Mouse (Mus musculus): ENCODE data around the gene Kif16b.

The Kif16b gene

DNA sequence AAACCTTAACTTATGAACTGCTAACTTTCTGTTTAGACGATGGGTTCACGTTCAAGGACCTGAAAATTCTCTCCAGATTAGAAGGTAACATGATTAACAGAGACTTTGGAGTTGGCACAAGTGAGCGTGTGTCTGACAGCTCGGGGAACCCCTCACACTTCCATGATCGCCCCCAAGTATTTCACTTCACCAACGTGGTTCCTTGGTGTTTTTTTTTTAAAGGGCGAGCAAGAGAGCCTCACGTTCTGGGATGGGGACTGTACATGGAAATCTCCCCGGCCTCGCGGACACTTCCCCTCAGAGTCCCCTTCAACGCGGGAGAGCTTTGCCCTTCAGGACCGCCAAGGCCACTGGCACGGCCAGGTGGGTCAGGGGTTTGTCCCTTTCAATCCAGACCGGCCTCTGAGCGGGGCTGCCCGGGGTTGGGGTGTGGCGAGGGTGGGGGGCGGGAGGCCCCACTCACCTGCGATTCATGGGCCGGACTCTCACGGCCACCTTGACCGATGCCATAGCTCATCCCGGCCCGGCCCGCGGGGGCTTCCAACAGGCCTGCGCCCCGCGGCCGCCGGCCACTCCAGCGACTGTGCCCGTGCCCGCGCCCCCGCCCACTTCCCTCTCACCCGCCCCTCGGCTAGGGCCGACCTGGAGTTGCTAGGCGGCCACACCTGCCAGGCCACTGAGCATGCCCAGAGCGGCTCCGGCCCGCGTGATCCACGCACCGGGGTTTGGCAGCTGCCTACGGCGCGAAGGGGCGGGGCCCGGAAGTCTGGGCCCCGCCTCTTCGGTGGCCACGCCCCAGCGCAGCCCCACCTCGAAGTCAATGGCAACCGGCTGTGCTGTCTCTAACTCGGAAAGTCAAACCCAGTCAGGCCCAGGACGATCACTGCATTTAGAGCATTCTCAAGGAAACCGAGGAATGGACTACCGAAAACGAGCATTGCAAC, at the start of gene Kif16b:
Kif16b (minus strand) TSS at position 670 of the 944 bp plus-strand sequence.
- peak; percentile 92 for DNase-seq (ENCODE audit: low spot score)

DNA sequence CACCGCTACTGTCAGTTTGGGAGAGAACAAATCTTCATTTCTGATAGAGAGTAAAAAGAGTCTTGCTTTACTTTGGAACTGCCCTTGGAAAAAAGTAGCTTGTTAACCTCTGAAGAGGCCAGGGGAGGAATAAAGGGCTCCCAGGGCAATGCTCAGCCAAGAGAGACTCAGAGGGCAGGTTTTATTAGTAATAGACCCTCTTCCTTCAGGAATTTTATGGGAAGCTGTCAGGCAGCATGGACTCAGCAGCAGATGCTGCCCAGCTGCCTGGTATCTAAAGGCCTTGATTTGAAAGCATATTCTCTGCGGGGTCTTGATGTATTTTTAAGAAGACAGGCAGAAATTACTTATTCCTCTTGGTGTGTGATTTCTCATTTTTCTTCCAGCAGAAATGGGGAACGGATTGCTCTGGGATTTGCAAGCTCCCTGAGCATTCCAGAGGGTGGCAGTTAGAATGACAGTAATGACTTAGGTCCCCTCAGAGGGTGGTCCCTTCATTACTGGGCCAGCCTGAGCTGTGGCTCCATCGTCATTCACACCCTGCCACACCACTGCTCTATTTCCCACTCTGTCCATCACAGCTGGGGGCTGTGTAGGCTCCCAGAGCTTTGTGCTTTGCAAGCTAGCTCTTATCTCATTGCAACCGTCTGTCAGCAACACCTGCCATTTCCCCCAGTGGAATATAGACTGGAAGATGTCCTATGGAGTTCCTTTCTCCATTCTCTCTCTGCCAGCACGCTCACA, 39.7 kb upstream of the Kif16b start:
- DNase-seq (ENCODE audit: low spot score) = peak; percentile 3

DNA sequence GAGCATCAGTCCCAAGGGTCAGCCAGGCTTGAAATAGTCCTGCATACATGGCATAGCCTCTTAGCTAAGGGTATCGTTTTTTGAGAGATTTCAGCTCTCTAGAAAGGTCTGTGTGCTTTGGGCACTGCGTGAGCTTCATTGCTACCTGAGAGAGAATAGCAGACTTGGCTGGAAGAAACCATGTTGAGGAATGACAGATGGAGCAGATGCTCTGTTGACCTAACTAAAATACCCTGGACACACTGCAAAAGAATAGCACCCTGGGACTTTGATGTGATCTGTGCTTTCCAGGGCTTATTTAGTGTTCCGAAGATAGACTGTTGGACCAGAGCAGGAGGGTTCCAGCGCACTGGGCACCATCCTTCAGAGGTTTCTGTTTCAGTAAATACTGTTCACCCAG, 29.1 kb upstream of the Kif16b start:
- DNase-seq (ENCODE audit: low spot score) = no peak

DNA sequence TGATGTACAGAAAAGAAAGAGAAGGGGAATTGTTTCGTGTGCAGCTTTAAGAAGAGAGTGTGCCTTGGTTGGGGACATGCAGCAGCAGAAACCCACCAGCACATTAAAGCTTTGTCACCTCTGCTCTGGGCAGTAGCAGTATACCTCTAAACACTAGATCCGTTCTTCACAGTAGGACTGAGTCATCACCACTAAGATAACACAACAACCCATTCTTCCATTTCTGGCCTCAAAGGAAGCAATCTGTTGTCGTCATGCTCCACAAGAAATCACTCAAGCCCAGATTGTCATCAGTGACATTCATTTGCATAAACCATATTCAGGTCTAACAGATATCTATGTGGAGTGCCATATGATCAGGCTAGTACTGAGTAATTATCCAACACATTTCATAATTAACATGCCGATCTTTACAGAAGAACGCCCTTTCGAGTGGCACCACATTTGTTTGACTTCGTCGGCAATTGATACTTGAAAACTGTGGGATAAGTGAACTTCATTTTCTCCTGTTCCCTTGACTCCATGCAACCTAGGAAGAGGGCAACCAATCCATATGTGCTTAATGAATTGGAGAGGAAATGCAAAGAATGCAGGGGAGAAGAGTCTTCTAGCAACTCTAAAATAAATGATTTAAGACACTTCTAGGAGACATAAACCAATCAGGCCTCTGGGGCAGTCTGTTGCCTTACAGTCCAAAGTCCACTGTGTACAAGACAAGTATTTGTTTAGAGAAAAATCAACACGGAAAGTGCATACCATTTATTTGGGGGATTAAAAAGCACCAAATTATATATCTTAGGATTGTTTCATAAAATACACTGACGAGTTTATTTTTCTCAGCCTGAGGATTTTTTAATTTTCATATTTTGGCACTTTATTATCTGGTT, 28.1 kb upstream of the Kif16b start:
- DNase-seq (ENCODE audit: low spot score) = no peak

DNA sequence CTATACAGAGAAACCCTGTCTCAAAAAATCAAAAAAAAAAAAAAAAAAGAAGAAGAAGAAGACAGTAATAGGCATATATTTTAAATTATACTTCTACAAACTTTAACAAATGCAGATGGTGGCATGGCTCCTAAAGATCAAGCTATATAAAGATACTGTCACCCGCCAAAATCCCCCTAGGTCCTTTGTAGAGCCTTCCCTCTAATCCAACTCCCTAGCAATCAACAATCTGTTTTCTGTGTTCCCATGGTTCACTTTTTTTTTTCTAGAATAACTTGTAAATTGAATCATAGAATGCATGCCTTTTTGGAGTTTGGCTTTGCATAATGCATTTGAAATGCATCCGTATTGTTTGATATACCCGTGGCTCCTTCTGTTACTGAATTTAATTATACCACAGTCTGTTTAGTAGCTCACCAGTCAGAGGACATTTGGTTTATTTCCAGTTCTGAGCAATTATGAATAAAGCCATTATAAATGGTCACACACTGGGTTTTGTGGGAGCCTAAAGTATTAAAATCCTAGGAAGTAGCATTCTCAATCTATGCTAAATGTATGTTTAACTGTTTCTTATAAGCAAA, 9.6 kb upstream of the Kif16b start:
- no peak for DNase-seq (ENCODE audit: low spot score)

DNA sequence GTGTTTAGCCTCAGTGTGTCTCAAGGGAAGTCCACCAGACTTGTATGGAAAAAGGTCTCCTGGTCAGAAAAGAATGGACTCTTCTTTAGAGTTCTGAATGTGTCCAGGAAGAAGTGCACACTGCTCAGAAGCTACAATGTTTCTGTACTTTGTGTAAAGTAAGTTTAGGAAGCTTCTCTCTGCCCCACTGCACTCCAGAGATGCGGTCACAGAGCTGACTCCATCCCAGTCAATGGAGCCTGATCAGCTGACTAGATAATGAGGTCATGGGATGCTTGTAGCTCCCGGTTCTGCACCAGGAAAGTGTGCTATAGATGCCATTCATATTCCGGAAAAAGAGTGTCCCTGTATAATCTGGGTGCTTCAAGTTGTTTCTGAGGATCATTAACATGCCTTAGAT, 7.9 kb upstream of the Kif16b start:
- no peak for DNase-seq (ENCODE audit: low spot score)

DNA sequence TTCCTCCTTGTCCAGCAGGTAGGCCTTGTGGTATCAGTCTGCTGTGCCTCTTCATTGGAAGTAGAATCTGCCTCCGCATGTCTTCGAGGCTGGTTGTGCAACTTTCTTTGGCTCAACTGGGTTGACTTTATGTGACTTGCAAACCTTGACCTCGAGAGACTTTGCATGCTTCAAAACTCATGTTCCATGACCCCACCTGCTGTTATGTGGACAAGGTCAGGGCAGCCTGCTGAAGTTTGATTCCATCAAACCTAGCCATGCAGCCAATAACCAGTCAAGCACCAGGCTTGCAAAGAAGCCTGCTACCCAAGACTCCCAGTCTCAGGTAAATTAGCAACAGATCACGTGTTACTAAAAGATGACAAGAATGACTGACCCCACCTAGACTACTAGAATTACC, 5.7 kb upstream of the Kif16b start:
- no peak for DNase-seq (ENCODE audit: low spot score)

DNA sequence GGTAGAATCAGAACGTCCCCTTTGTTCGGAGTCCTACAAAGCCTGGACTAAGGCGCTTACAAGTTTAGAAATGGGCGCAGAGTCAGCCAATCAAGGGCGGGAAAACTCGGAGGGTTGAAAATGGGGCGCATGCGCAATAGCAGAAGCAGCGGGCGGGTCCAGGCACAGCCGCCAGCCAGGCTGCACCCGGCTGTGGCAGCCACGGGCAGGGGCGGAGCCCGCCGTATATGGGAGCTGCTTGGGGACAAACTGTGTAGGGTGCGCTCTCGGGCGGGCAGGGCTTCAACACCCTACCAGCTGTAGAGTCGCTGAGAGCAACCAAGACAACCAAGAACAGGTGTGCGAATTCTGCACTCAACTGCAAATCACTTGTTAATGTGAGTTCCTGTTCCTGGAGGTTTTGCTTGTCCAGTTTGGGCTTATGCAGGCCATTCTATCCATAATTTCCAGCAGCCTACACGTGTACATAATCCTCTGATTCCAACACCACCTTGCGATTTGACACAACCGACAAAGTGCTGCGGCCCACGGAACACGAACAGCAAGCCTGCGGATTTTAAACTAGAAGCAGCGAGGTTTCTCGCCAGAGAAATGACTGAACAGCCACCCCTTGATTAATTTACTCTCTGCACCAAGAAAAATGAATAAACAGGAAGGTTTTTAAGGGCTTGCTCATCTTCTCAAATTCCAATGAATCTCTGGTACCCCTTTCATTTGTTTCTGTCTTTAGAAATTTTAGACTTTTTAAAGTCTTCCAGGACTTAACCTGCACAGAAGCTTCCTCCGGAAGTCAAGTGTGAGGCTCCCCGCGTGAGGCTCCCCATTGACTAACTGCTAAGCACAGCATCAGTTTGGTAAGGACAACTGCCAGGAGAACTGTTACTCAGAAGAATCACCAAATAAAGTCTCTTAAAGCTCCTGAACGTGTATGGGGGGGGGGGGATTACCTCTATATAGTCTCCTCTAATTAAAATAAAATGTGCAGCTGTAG, 1.9 kb upstream of the Kif16b start:
- peak; percentile 96 for DNase-seq (ENCODE audit: low spot score)

DNA sequence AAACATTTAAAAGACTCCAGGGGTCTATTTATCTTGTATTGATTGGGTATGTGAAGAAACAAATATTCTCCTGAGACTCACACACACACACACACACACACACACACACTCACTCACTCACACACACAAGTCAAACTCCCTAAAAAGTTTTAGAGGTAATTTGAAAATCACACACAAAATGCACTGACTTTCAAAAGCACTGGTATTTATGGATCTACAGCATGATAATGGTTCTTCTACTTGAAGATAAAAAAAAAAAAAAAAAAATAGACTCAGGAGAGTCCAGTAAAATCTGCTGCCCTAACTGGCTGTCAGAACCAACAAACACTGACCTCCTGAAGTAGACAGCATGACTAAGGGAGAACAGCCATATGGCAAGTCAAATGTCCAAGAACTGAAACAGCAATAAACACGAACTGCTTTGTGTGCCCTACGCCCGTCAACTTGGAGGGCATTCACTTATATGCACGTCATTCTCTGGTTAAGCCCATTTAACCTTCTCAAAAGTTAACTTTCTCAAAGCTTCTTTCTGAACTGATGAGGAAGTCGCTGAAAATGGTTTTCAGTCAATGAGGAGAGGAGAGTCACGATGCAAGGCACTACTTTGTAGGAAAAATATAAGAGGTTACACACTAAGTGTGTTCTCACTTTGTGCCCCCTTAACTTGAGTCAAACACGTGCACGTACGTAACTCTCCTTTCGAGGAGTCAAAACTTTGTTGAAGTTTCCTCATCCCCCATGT, 1.0 kb downstream of the Kif16b start:
- DNase-seq (ENCODE audit: low spot score) = no peak

DNA sequence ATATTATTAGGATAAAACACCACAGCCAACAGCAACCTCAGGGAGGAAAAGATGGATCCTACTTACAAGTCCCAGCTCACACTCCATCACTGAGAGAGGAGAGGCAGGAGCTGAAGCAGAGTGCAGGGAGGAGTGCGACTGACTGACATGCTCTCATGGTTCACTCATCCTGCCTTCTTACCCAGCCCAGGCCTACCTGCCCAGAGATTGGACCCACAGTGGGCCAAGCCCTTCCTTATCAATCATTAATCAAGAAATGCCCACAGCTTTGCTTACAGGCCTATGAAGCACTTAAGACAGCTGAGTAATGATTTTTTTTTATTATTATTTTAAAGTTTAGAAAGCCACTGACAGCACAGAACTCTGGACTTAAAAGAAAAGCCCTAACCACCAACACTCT, 7.6 kb downstream of the Kif16b start:
- no peak for DNase-seq (ENCODE audit: low spot score)

DNA sequence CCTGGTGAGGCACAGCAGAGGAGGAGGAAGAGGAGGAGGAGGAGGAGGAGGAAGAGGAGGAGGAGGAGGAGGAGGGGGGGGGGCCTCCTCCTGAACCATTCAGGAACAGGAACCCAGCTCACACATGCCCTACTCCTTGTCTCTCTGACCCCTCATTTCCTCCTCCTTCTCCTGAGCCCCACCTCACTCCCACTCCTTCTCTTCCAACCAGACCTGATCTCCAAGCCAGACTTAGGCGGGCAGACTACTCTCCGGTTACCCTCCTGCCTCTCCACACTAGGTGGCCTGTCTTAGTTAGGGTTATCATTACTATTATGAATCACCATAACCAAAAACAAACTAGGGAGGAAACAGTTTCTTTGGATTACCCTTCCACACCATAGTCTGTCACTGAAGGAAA, 10.0 kb downstream of the Kif16b start:
- DNase-seq (ENCODE audit: low spot score) = no peak

DNA sequence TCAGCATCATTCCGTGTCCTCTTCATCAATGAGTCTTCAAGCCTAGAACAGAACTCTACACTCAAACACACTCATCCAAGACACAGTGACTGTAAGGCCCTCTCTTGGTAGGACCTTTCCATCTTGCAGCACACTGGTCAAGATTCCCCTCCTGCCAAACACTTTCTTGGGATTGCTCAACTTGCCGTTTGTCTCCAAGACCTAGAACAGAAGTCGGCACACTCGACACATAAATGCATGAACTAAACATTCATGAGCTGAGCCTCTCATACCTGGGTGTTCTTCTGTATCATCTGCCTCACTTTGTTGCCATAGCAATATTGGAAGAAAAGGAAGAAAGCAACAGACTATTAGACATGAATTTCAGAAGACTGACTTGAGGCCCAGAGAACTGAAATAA, 16.9 kb downstream of the Kif16b start:
- DNase-seq (ENCODE audit: low spot score) = no peak

DNA sequence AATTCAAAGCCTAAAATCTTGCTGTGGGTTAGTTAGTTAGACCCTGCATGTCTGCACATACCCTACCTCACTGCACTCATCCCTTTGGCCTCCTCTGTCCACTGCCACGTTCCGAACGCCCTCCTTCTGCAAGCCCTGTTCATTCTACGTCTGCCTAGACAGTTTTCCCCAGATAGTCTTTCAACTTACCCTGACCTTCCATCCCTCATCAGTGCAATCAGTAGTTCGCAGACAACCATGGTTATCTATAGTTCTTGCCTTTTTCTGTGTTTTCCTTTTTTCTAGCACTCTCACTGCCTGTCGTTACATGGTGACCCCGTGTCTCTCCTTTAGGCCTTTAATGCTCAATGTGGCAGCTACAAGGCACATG, 17.7 kb downstream of the Kif16b start:
- no peak for DNase-seq (ENCODE audit: low spot score)

DNA sequence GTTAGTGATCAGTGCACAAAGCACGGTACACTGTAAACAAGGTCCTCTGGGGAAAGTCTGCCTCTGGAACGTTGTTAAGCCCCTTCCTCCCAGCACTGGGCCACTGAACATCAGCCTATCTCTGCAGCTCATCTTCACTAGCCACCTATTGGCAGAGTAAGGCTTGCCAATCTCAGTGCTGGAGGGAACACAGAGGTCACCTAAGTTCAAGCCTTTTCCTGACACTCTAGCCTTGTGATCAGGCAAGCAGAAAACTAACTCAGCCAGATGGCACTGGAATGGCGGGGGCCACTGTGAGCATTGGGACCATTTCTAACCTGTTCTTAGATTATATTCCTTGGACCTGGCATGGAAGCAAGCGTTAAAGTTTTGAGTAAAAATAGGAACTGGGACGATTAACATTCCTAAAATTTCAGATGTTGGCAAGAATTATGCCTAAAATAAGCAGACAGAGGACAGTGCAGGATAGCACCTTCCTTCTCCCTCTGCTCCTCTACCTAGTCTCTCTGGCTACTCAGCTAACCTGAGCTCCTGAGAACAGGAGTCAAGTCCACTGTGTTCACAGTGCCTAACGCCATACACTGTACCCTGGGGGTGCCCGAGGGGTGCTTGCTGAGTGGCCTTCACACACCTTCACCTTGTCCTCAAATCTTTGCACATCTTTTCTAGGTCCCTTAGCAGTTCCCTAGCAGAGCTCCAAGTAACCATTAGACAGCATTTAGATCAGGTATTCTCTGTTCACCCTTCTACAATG, 18.3 kb downstream of the Kif16b start:
- no peak for DNase-seq (ENCODE audit: low spot score)

DNA sequence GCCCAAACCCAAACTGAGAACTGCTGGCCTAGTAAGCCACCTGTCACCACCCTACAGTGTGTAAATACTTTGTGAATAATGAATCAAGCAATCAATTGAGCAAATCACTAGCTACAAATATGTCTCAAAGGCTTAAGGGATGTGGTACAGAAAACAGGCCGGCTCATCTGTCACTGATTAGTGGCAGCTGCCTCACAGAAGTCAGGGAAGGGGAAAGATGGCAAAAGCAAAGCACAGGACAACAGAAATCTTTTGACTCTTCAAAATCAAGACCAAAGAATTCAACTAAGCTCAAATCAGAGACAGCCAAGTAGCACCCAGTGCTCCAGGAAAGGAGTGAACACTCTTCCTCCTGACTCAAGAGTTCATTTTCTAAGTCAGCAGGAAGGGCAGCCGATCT, 18.9 kb downstream of the Kif16b start:
- no peak for DNase-seq (ENCODE audit: low spot score)

DNA sequence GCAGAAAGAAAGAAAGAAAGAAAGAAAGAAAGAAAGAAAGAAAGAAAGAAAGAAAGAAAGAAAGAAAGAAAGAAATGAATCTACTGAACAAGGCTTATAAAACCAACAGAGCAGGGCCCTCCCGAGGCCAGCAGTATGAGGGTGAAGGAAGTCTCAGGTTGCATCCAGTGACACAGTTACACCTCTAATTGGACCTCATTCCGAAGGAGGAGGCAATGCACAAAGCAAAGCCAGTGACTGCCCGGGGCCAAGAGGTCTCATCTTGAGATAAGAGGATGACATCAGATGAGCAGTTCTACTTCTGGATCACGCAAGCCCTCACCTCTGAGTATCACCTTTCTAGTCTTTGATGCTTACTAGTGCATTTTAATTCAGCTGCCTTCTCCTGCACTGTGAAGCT, 20.2 kb downstream of the Kif16b start:
- DNase-seq (ENCODE audit: low spot score) = peak; percentile 28

DNA sequence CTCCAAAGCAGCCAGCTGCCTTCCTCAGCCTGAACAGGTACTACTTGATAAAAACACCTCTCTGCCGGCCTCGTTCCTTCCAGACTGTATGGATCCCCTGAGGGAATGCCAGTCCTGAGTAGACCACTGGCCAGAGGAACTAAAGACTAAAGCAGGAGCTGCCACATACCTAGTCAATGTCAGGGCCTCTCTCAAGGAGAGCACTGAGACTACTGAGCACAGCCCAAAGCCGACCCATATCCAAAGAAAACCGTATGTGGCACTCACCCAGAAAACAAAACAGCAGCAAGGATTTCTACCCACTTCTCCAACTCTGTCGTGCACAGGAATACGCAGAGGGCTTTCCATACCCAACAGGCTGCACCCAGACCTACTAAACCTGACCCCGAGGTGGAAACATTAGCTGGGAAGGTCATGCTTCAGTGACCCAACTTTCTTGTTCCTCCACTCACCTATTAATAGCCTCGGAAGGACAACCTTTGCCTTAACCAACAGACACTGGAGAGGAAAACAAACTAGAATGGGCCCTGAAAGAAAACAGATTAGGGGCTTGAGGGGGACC, 22.0 kb downstream of the Kif16b start:
- no peak for DNase-seq (ENCODE audit: low spot score)

DNA sequence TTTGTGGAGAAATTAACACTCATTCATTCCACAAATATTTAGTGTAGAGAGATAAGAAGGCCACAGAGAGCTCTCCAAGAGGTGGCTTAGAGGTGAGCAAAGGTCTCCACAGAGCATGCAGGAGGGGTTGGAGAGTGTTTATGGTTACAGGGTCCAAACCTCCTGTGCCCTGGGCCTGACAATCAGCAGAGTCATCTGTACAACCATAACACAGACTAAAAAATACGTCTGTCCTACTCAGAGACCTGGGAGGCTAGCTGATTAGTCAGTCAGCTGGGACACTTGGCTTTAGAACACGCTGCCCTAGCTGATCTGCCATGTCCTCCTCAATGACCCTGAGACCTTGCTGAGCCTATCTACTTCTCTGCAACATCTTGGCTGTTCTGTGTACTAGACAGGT, 24.7 kb downstream of the Kif16b start:
- no peak for DNase-seq (ENCODE audit: low spot score)

DNA sequence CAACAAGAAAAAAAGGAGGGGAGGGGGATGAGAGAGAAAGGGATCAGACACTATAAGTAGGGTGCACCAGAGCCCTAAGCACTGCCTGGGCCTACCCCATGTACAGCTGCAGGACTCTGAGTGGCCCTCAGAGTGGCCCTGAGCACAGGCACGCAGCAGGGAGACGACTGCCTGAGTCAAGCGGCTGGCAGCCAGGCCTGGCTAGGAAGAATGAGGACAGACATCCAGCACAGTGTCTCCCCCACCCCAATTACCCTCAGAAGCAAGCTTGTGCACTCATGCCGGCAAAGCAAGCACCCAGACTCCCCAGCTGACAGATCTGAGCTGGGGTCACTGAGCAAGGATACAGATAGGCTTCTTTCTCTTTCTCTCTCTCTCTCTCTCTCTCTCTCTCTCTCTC, 25.4 kb downstream of the Kif16b start:
- no peak for DNase-seq (ENCODE audit: low spot score)
